Mouse (Mus musculus) stomach, embryonic 14.5 days (tissue): ENCODE data around the gene Them5. TPM values are rescaled to one million over a fixed set of nuclear protein-coding genes. Genes with fewer than 3 reads are reported as not detected.

ENCODE experiments used
- ATAC-seq: fragments of 200-750 bp; cut with Nextera tagmentation; 2 replicates; pipeline ENCODE4 v1.8.0; 2017; ENCODE audit warnings: low read depth, moderate TSS enrichment; ENCODE audit not compliant: insufficient number of reproducible peaks, insufficient read depth, low FRiP score
- H3K27ac ChIP-seq: fragments of 300-500 bp; sonication (generic); 2 replicates; pipeline ENCODE4 v1.5.1; 2014; ENCODE audit warnings: mild to moderate bottlenecking, low read length, moderate library complexity, mixed read lengths
- H3K27me3 ChIP-seq: fragments of 300-500 bp; sonication (generic); 2 replicates; pipeline ENCODE4 v1.6.1; 2014; ENCODE audit warnings: low read length, control low read depth, mixed read lengths; ENCODE audit not compliant: control insufficient read depth, insufficient read depth
- H3K36me3 ChIP-seq: fragments of 300-500 bp; sonication (generic); 2 replicates; pipeline ENCODE4 v1.6.1; 2014; ENCODE audit warnings: mild to moderate bottlenecking, control low read depth, low read length, moderate library complexity, mixed read lengths; ENCODE audit not compliant: control insufficient read depth, insufficient read depth
- H3K4me1 ChIP-seq: fragments of 300-500 bp; sonication (generic); 2 replicates; pipeline ENCODE4 v1.6.1; 2014; ENCODE audit warnings: low read length, control low read depth, mixed read lengths; ENCODE audit not compliant: control insufficient read depth, insufficient read depth
- H3K4me2 ChIP-seq: fragments of 300-500 bp; sonication (generic); replicated peaks from 2 replicates; pipeline ENCODE4 v1.6.1; 2014; ENCODE audit warnings: low read depth, low read length, control low read depth
- H3K4me3 ChIP-seq: fragments of 300-500 bp; sonication (generic); 2 replicates; pipeline ENCODE4 v1.5.1; 2014; ENCODE audit warnings: low read depth, low read length, control low read depth
- H3K9ac ChIP-seq: fragments of 300-500 bp; sonication (generic); replicated peaks from 2 replicates; pipeline ENCODE4 v1.6.1; 2014; ENCODE audit warnings: low read depth, mild to moderate bottlenecking, control low read depth, low read length, moderate library complexity, mixed read lengths
- H3K9me3 ChIP-seq: fragments of 300-500 bp; sonication (generic); 2 replicates; pipeline ENCODE4 v1.6.1; 2016; ENCODE audit warnings: low read depth, low read length, control low read depth; ENCODE audit not compliant: control insufficient read depth
- WGBS: fragments of 180-500 bp; shearing (Covaris S2); extraction: QIAGEN DNeasy Blood & Tissue Kit; methylation state at CpG from one replicate; pipeline ENCODE4 v1.1.7; 2014; 5-methylcytosine and 5-hydroxymethylcytosine counted together
- polyA plus RNA-seq: library from polyadenylated mRNA; unstranded; fragments of >200 nt; fragmentation: Nextera tagmentation; extraction: Ambion mirVana; gene quantifications from 2 replicates; pipeline ENCODE4 v1.2.1, GENCODE M21; 2014

Gene Them5
- polyA plus RNA-seq, 1 experiment from 2014 or later, result 1.6 TPM

GRCm38 (mm10) chr3:94396336-94396735 is 54.4 kb downstream of the Them5 start:
- no peaks in the 10 kb centered on the region for H3K27me3 ChIP-seq
- H3K4me1 ChIP-seq, result 0 out of 2 replicates have a peak, but pooled peaks cover 2% of the 10 kb centered on the region
- no peak overlapping the region for H3K4me3 ChIP-seq
- no peak overlapping the region for H3K4me2 ChIP-seq
- no peaks in the 10 kb centered on the region for H3K9me3 ChIP-seq
- 74% methylated on average over 1 of the region's 1 CpGs for WGBS
- ATAC-seq, result no peak
- no peak overlapping the region for H3K9ac ChIP-seq
- H3K27ac ChIP-seq, result no peak overlapping the region
- H3K36me3 ChIP-seq, result no peaks in the 10 kb centered on the region

GRCm38 (mm10) chr3:94396851-94397250 is 55.0 kb downstream of the Them5 start:
- 78% methylated on average over 4 of the region's 4 CpGs for WGBS
- no peaks in the 10 kb centered on the region for H3K9me3 ChIP-seq
- no peaks in the 10 kb centered on the region for H3K36me3 ChIP-seq
- H3K27ac ChIP-seq, result no peak overlapping the region
- H3K4me3 ChIP-seq, result no peak overlapping the region
- H3K9ac ChIP-seq, result no peak overlapping the region
- H3K4me1 ChIP-seq, result 0 out of 2 replicates have a peak, but pooled peaks cover 2% of the 10 kb centered on the region
- H3K27me3 ChIP-seq, result no peaks in the 10 kb centered on the region
- no peak overlapping the region for H3K4me2 ChIP-seq
- no peak for ATAC-seq

Other genes with a start within 250 kb of the Them5 start
- gene Gm10696, start 163.9 kb upstream of the Them5 start, polyA plus RNA-seq, result not detected in 2 replicates
- not detected in 2 replicates for gene Gm5286, start 145.4 kb upstream of the Them5 start, polyA plus RNA-seq
- gene Gm4778, start 78.1 kb upstream of the Them5 start, polyA plus RNA-seq, result not detected in 2 replicates
- 12.7 and 12.8 TPM in 2 replicates for gene Them4, start 32.0 kb upstream of the Them5 start, polyA plus RNA-seq
- 2.1 and 2.2 TPM in 2 replicates for gene C2cd4d, start 20.3 kb downstream of the Them5 start, polyA plus RNA-seq
- gene Rorc, start 30.7 kb downstream of the Them5 start, polyA plus RNA-seq, result 4.2 and 5.3 TPM in 2 replicates
- gene Lingo4, start 56.4 kb downstream of the Them5 start, polyA plus RNA-seq, result 0.20 and 0.51 TPM in 2 replicates
- gene Tdrkh, start 71.2 kb downstream of the Them5 start, polyA plus RNA-seq, result 10.6 and 12.6 TPM in 2 replicates
- 66.6 and 67.5 TPM in 2 replicates for gene Mrpl9, start 101.2 kb downstream of the Them5 start, polyA plus RNA-seq
- gene Oaz3, start 101.8 kb downstream of the Them5 start, polyA plus RNA-seq, result 0.66 and 0.90 TPM in 2 replicates
- gene Celf3, start 136.2 kb downstream of the Them5 start, polyA plus RNA-seq, result 32.2 and 44.0 TPM in 2 replicates
- gene Riiad1, start 138.2 kb downstream of the Them5 start, polyA plus RNA-seq, result 6.0 and 6.6 TPM in 2 replicates
- gene Snx27, start 240.6 kb downstream of the Them5 start, polyA plus RNA-seq, result 35.1 and 41.9 TPM in 2 replicates